Mouse (Mus musculus): ENCODE data around the gene Dus1l.
"Not testable (repeated sequence)": the region's sequence is repeated elsewhere in the genome, so short reads cannot be mapped to it uniquely, and the experiment has no call there.

DNA sequence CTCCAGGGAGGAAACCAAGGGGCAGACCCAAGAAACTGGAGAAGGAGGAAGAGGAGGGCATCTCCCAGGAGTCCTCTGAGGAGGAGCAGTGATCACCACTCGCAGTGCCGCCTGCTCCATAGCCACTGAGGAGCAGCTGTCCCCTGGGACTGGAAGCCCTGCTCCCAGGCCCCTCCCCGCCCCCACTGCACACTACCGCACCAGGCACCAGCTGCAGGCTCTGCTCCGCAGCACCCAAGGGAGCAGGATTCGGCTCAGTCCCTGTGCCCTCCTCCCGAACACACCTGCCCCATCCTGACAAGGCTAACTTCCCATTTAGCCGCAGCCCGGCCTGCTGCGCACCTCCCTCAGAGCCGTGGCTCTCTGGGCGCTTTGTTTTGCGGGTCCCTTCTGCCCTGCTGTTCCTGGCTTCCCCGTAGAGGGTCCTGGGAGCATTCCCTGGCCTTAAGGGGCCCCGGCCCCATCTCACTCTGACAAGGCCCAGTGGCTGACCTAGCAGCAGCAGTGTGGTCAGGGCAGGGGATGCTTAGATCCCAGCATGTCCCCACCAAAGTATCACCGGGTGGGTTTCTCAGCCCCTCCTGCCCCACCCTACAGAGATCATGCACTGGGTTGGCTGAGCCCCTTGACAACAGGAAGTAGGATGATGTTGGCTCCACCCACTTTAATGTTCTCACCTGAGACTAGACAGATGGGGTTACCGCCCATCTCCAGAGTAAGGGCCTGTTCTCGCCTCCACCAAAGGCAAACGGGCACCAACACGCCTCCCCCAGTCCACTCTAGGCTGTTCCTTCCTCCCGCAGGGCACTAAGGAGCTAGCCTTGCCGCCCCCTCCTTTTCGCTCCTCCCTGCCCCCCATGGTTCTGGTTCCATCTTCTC is 32.8 kb downstream of the Dus1l start:
- not testable (repeated sequence) for TF ChIP-seq CTCF (IDR thresholded peaks at IDR 0.05; ENCODE audit: low read depth); EP300 (optimal IDR thresholded peaks at IDR 0.05)
